Mouse (Mus musculus) megakaryocyte, embryonic 14.5 days (primary cell): ENCODE measurements around the gene B3gnt6.

Experiments
- FLI1 ChIP-seq: IDR thresholded peaks from 2 replicates; pipeline ENCODE4 v1.6.1; 2012; ENCODE audit warnings: low read length, inconsistent platforms, mixed read lengths
- GATA1 ChIP-seq: IDR thresholded peaks from 3 replicates; pipeline ENCODE4 v1.6.1; 2012; ENCODE audit warnings: mixed read lengths, low read length, inconsistent platforms, borderline replicate concordance

GRCm38 (mm10) chr7:98194026-98194792 is 5.1 kb downstream of the B3gnt6 start:
- TF ChIP-seq GATA1, result no peak
- TF ChIP-seq FLI1, result no peak
